Mouse (Mus musculus): ENCODE data around the gene Rrp36. TPM values are rescaled to one million over a fixed set of nuclear protein-coding genes. Genes with fewer than 3 reads are reported as not detected.

The Rrp36 gene
- total RNA-seq, 1 experiment: 57.0 TPM

DNA sequence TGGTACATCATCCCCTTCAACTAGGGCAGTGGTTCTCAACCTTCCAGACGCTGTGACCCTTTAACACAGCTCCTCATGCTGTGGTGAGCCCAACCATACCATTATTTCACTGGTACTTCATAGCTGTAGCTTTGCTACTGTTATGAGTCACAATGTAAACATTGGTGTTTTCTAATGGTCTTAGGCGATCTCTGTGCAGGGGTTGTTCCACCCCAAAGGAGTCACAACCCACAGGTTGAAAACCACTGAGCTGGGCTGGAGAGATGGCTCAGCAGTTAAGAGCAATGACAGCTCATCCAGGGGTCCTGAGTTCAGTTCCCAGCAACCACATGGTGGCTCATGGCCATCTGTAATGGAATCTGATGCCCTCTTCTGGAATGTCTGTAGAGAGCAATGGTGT lies 17.2 kb upstream of the Rrp36 start:
- Histone ChIP-seq H3K27ac (ENCODE audit: insufficient read depth, low read depth, low read length, poor library complexity, severe bottlenecking) (no peak overlapping the region), H3K9ac (ENCODE audit: insufficient read depth, low read depth, low read length, poor library complexity, severe bottlenecking) (no peak overlapping the region), H3K9me3 (ENCODE audit: control insufficient read depth, insufficient read depth, low read depth, low read length) (no peaks in the 10 kb centered on the region), H3K4me3 (ENCODE audit: insufficient read depth in 1 of 2, low read depth in 1 of 2, low read length in 2 of 2, poor library complexity in 1 of 2, severe bottlenecking in 1 of 2) (no peak overlapping the region), H3K36me3 (ENCODE audit: control insufficient read depth, insufficient read depth, low read length, poor library complexity, severe bottlenecking) (peaks cover 16% of the 10 kb centered on the region), H3K4me1 (ENCODE audit: control insufficient read depth in 2 of 2, insufficient read depth in 2 of 2, low read length in 2 of 2, poor library complexity in 1 of 2) (no peaks in the 10 kb centered on the region; a peak in 1 of 4 replicates)
- no peak for DNase-seq (ENCODE audit: low read depth, low spot score)
- in situ Hi-C loops (cut with MboI; ENCODE audit: low sequenced_read_pairs in 2 of 2, unreplicated experiment in 2 of 2): no loop called here
- TF ChIP-seq HCFC1 (IDR thresholded peaks at IDR 0.05; ENCODE audit: borderline replicate concordance, insufficient read depth, low read length) (no peak), ZC3H11A (IDR thresholded peaks at IDR 0.05; ENCODE audit: borderline replicate concordance, low read depth, low read length) (no peak), CHD2 (IDR thresholded peaks at IDR 0.05; ENCODE audit: low read depth, low read length) (no peak), ZNF384 (IDR thresholded peaks at IDR 0.05; ENCODE audit: low read depth, low read length) (no peak), MAFK (IDR thresholded peaks at IDR 0.05; ENCODE audit: insufficient read depth, low read depth, low read length) (no peak)

- no peak overlapping the region for H3K9ac ChIP-seq (ENCODE audit: insufficient read depth, low read depth, low read length, poor library complexity, severe bottlenecking)
- no peak overlapping the region for H3K27ac ChIP-seq (ENCODE audit: insufficient read depth, low read depth, low read length, poor library complexity, severe bottlenecking)
- no peak overlapping the region for H3K4me3 ChIP-seq (ENCODE audit: insufficient read depth in 1 of 2, low read depth in 1 of 2, low read length in 2 of 2, poor library complexity in 1 of 2, severe bottlenecking in 1 of 2)
- TF ChIP-seq CHD2 (IDR thresholded peaks at IDR 0.05; ENCODE audit: low read depth, low read length): no peak
- peak; percentile 59; the same call in 1 of the 2 replicates for TF ChIP-seq MAFK (IDR thresholded peaks at IDR 0.05; ENCODE audit: insufficient read depth, low read depth, low read length)
- H3K4me1 ChIP-seq (ENCODE audit: control insufficient read depth in 2 of 2, insufficient read depth in 2 of 2, low read length in 2 of 2, poor library complexity in 1 of 2): no peaks in the 10 kb centered on the region; a peak in 1 of 4 replicates
- no peak for DNase-seq (ENCODE audit: low read depth, low spot score)
- no peaks in the 10 kb centered on the region for H3K9me3 ChIP-seq (ENCODE audit: control insufficient read depth, insufficient read depth, low read depth, low read length)
- in situ Hi-C loops (cut with MboI; ENCODE audit: low sequenced_read_pairs in 2 of 2, unreplicated experiment in 2 of 2): no loop called here
- peaks cover 22% of the 10 kb centered on the region for H3K36me3 ChIP-seq (ENCODE audit: control insufficient read depth, insufficient read depth, low read length, poor library complexity, severe bottlenecking)
These were observed 16.5 kb upstream of the Rrp36 start for GRCm38 (mm10) chr17:46690665-46691064.

DNA sequence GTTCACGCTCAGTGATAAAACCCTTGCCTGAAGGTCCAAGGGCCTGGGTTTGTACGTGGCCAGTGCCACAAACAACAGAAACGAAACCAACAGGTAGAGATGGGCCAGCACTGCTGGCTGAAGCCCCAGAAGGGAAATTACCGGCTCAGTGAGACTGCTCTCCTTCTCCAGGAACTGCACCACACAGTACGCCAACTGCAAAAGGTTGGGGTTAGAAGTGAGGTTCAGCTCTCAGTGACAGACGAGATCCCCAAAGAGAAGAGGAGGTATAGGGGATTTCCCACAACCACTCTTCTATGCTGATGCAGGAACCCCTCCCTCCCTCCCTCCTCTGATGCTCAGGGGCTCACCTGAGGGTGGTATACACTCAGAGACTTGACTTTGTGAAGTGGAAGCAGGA lies 11.8 kb upstream of the Rrp36 start:
- Histone ChIP-seq H3K4me3 (ENCODE audit: insufficient read depth in 1 of 2, low read depth in 1 of 2, low read length in 2 of 2, poor library complexity in 1 of 2, severe bottlenecking in 1 of 2) (no peak overlapping the region), H3K9me3 (ENCODE audit: control insufficient read depth, insufficient read depth, low read depth, low read length) (no peaks in the 10 kb centered on the region), H3K36me3 (ENCODE audit: control insufficient read depth, insufficient read depth, low read length, poor library complexity, severe bottlenecking) (peaks cover 47% of the 10 kb centered on the region), H3K4me1 (ENCODE audit: control insufficient read depth in 2 of 2, insufficient read depth in 2 of 2, low read length in 2 of 2, poor library complexity in 1 of 2) (peaks cover 7 to 18% of the 10 kb centered on the region in 2 experiments; a peak in 2 of 4 replicates), H3K27ac (ENCODE audit: insufficient read depth, low read depth, low read length, poor library complexity, severe bottlenecking) (no peak overlapping the region), H3K9ac (ENCODE audit: insufficient read depth, low read depth, low read length, poor library complexity, severe bottlenecking) (no peak overlapping the region)
- TF ChIP-seq MAFK (IDR thresholded peaks at IDR 0.05; ENCODE audit: insufficient read depth, low read depth, low read length) (no peak), HCFC1 (IDR thresholded peaks at IDR 0.05; ENCODE audit: borderline replicate concordance, insufficient read depth, low read length) (no peak), ZC3H11A (IDR thresholded peaks at IDR 0.05; ENCODE audit: borderline replicate concordance, low read depth, low read length) (no peak), ZNF384 (IDR thresholded peaks at IDR 0.05; ENCODE audit: low read depth, low read length) (no peak)
- in situ Hi-C loops (cut with MboI; ENCODE audit: low sequenced_read_pairs in 2 of 2, unreplicated experiment in 2 of 2): no loop called here
- no peak for DNase-seq (ENCODE audit: low read depth, low spot score)

- H3K9ac ChIP-seq (ENCODE audit: insufficient read depth, low read depth, low read length, poor library complexity, severe bottlenecking): no peak overlapping the region
- peaks cover 48% of the 10 kb centered on the region for H3K36me3 ChIP-seq (ENCODE audit: control insufficient read depth, insufficient read depth, low read length, poor library complexity, severe bottlenecking)
- H3K9me3 ChIP-seq (ENCODE audit: control insufficient read depth, insufficient read depth, low read depth, low read length): no peaks in the 10 kb centered on the region
- no peak for TF ChIP-seq HCFC1 (IDR thresholded peaks at IDR 0.05; ENCODE audit: borderline replicate concordance, insufficient read depth, low read length)
- TF ChIP-seq ZNF384 (IDR thresholded peaks at IDR 0.05; ENCODE audit: low read depth, low read length): no peak
- TF ChIP-seq MAFK (IDR thresholded peaks at IDR 0.05; ENCODE audit: insufficient read depth, low read depth, low read length): no peak
- no peak for TF ChIP-seq CHD2 (IDR thresholded peaks at IDR 0.05; ENCODE audit: low read depth, low read length)
- H3K27ac ChIP-seq (ENCODE audit: insufficient read depth, low read depth, low read length, poor library complexity, severe bottlenecking): peak overlapping the region; percentile 59
- peak; percentile 91 for DNase-seq (ENCODE audit: low read depth, low spot score)
- H3K4me1 ChIP-seq (ENCODE audit: control insufficient read depth in 2 of 2, insufficient read depth in 2 of 2, low read length in 2 of 2, poor library complexity in 1 of 2): peaks cover 17 to 30% of the 10 kb centered on the region in 2 experiments; a peak in 3 of 4 replicates
- in situ Hi-C loops (cut with MboI; ENCODE audit: low sequenced_read_pairs in 2 of 2, unreplicated experiment in 2 of 2): no loop called here
- H3K4me3 ChIP-seq (ENCODE audit: insufficient read depth in 1 of 2, low read depth in 1 of 2, low read length in 2 of 2, poor library complexity in 1 of 2, severe bottlenecking in 1 of 2): peak overlapping the region in 1 of 2 experiments; percentile 10; a peak in 1 of 4 replicates
These were observed 8.7 kb upstream of the Rrp36 start for GRCm38 (mm10) chr17:46682654-46683389.

All from ES-E14 (cell line).